Mouse (Mus musculus): Measurements from ENCODE around the gene Magohb.
"Not testable (repeated sequence)": the region's sequence is repeated elsewhere in the genome, so short reads cannot be mapped to it uniquely, and the experiment has no call there.

Gene Magohb

GRCm38 (mm10) chr6:131292991-131293788 lies at the start of gene Magohb:
Gene Magohb (minus strand): TSS chr6:131293244.
- peak; percentile 80 to 85 for DNase-seq (ENCODE audit: low spot score in 2 of 2)

GRCm38 (mm10) chr6:131340082-131340481 lies 47.0 kb upstream of the Magohb start:
- DNase-seq (ENCODE audit: low spot score in 2 of 2), result no peak

- DNase-seq (ENCODE audit: low spot score in 2 of 2), result no peak
Measured at GRCm38 (mm10) chr6:131339309-131339708, 46.3 kb upstream of the Magohb start.

GRCm38 (mm10) chr6:131338787-131339186 lies 45.7 kb upstream of the Magohb start:
- no peak for DNase-seq (ENCODE audit: low spot score in 2 of 2)

- no peak for DNase-seq (ENCODE audit: low spot score in 2 of 2)
Measured at GRCm38 (mm10) chr6:131327076-131327475, 34.0 kb upstream of the Magohb start.

GRCm38 (mm10) chr6:131321854-131322639 lies 29.0 kb upstream of the Magohb start:
- DNase-seq (ENCODE audit: low spot score in 2 of 2), result no peak

- DNase-seq (ENCODE audit: low spot score in 2 of 2), result no peak
Measured at GRCm38 (mm10) chr6:131316155-131317101, 23.4 kb upstream of the Magohb start.

- no peak for DNase-seq (ENCODE audit: low spot score in 2 of 2)
Measured at GRCm38 (mm10) chr6:131308031-131308430, 15.0 kb upstream of the Magohb start.

- DNase-seq (ENCODE audit: low spot score in 2 of 2), result no peak
Measured at GRCm38 (mm10) chr6:131304776-131305175, 11.7 kb upstream of the Magohb start.

GRCm38 (mm10) chr6:131298531-131298930 lies 5.5 kb upstream of the Magohb start:
- DNase-seq (ENCODE audit: low spot score in 2 of 2), result no peak

- DNase-seq (ENCODE audit: low spot score in 2 of 2), result no peak
Measured at GRCm38 (mm10) chr6:131294435-131295112, 1.5 kb upstream of the Magohb start.

- DNase-seq (ENCODE audit: low spot score in 2 of 2), result no peak
Measured at GRCm38 (mm10) chr6:131293916-131294315, 872 bp upstream of the Magohb start.

- no peak for DNase-seq (ENCODE audit: low spot score in 2 of 2)
Measured at GRCm38 (mm10) chr6:131292276-131292990, 611 bp downstream of the Magohb start.

GRCm38 (mm10) chr6:131290430-131290829 lies 2.6 kb downstream of the Magohb start:
- peak; percentile 19 to 37 for DNase-seq (ENCODE audit: low spot score in 2 of 2)

- DNase-seq (ENCODE audit: low spot score in 2 of 2), result not testable (repeated sequence)
Measured at GRCm38 (mm10) chr6:131278160-131278559, 14.9 kb downstream of the Magohb start.

GRCm38 (mm10) chr6:131276659-131277058 lies 16.4 kb downstream of the Magohb start:
- DNase-seq (ENCODE audit: low spot score in 2 of 2), result no peak

GRCm38 (mm10) chr6:131272311-131272710 lies 20.7 kb downstream of the Magohb start:
- no peak for DNase-seq (ENCODE audit: low spot score in 2 of 2)

GRCm38 (mm10) chr6:131270312-131270711 lies 22.7 kb downstream of the Magohb start:
- DNase-seq (ENCODE audit: low spot score in 2 of 2), result no peak

GRCm38 (mm10) chr6:131269599-131269998 lies 23.4 kb downstream of the Magohb start:
- DNase-seq (ENCODE audit: low spot score in 2 of 2), result no peak

- no peak for DNase-seq (ENCODE audit: low spot score in 2 of 2)
Measured at GRCm38 (mm10) chr6:131264175-131264574, 28.9 kb downstream of the Magohb start.
